Mouse (Mus musculus) cerebellum, postnatal 4 days (tissue): Measurements from ENCODE around the gene Rps17.

Experiments used
- DNase-seq, 2 experiments: peaks; one replicate each; pipeline ENCODE4 v3.0.0; 2022; ENCODE audit warnings: low spot score in 2 of 2, mixed read lengths in 1 of 2

Rps17 gene

DNA sequence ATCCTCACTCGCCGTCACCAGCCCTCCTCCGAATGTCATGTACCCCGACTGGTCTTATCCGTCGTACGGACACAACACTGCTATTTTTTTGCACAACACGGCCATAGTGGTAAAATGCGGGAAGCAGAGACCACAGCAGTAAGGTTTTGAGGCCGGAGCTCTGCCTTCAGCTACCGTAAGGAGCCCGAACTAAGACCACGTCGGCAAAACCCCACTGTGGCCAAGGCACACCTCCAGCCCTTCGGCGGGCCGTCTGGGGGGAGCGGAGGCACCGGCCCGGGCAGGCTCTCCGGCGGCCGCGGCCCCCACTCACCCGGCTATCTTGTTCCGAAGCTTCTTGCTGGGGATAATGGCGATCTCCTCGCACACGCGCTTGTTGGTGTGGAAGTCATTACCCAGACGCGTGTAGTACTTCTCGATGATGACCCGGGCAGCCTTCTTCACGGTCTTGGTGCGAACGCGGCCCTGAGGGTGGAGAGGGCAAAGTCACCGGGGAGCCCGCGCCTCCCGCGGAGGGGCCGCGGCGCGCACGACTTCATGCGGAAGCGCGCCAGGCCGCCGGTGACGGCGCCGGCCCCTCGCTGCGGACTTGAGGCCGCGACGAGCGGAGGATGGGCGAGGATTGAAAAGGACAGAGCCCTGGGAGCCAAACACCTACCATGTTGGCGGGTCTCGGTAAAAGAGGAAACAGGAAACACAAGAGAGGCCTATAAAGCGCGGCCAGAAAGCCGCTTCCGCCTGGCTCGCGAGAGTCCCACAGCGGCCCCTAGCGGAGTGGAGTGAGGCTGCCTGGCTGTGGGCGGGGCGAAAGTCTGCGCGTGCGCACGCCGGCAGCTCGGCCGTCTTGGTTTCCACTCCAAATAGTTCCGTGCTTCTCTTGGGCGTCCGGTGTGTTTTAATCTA is at the start of gene Rps17:
Gene Rps17, minus strand, starts transcription at position 711 of the 903 bp plus-strand sequence.
- peak; percentile 99 to 100 for DNase-seq

DNA sequence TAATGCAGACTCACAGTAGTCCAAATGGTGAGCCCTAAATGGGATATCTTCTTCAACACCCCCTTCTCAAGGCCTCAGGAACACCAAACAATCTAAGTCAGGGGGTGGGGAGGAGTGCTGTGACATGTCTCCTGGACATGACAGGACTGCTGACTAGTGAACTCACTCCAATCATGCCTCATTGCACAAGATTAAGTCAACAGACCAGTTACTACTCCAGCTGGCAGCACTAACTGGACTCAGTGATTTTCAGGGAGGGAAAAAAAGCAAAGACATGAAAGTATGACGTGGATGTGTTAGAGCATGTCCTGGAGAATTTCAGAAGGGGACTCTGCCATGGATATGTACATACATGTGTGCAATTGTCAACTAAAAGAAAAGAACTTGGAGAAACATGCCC is 34.3 kb upstream of the Rps17 start:
- DNase-seq, result no peak

DNA sequence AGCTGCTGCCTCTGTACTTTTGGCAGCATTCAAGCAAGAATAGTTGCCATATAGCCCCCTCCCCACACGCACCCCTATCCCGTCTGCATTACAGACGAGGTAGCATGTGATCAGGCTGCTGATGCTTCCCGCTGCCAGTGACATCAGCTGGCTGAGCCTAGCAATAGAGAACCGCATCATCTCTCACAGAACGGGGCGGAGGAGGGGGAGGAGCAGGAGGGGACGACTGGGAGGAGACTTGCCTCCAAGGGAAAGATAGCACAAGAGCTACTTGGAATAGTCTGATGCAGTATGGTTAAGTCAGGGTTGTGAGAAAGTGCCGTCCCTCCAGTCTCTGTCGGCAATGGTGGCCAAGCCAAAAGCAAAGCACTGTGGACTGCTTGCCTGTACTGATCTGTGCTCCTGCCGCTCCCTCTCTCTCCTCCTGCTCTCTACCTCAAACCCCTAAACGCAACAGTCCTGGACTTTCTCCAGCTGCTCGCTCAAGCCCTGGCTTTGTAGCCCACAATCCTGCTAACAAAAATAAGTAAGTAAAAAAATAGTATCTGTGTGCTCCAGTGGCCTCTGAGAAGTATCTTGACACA is 27.4 kb upstream of the Rps17 start:
- DNase-seq, result peak; percentile 34 to 44

DNA sequence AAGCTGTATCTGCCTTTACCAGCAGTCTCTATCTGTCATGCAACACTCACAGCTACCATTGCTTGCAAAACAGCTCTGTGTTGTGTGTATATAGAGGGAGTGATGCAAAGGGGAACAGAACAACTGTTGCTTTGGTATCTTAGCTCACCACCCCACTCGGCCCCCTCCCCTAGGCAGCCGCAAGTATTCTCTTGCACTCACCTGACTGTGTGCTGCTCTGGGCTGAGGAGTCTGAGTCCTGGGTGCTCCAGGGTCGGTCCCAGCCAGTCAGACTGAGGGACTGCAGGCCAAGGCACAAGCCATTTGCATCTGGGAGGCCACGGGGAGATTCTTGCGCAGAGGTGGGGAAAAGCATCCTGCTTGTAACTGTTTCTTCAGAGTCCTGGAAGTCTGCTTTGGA is 26.8 kb upstream of the Rps17 start:
- no peak for DNase-seq

DNA sequence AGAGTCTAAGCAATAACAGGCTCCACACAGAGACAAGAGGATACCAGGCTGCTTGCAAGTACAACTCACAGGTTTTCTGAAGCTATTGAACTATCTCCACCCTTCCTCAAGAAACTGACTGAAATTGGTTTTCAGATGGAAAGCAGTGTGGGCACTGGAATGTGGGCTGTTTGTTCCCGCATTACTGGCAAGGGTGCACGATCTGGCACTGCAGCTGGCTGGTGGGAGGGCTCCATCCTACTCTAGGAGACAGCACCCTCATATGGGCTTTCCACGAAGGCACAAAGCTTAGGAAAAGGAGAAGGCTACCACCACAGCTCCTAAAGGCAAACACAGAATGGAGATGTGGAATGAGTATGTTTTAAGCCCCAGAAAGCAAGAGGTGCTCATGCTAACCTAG is 24.7 kb upstream of the Rps17 start:
- no peak for DNase-seq

DNA sequence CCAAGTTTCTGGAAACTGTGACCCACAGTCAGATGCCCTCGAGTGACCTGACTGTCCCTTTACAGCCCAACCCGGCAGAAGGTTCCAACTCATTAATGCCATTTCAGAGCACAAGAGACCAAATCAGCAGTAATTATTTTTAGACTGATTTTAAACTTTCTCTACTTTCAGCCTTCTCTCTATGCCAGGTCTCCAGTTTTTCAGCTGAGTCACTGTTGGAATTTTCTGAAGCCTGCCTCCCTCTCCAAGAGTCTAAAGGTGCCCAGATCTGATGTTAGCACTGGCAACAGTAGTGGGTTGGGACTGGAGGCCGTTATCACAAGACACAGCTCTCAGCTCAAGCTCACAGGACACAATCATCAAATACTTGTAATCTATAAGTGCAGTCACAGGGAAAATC is 22.9 kb upstream of the Rps17 start:
- DNase-seq, result no peak

DNA sequence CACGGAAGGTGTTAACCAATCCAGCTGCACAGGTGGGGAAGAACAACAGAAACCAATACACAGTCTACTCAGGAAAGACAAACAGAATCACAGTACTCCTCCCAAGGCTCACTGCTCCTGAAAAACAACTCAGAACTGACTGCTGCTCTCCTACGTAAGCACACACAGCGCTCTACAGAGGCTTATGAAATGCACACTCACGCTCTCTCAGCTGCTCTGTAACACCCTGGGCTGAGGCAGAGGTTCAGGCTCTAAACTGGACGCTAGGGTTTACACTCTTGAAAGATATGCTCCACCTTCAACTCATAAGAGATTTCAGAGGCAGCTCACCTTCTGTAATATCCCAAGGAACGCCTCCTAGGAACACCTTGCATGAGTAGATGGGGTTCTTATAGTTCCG is 11.9 kb upstream of the Rps17 start:
- DNase-seq, result no peak

DNA sequence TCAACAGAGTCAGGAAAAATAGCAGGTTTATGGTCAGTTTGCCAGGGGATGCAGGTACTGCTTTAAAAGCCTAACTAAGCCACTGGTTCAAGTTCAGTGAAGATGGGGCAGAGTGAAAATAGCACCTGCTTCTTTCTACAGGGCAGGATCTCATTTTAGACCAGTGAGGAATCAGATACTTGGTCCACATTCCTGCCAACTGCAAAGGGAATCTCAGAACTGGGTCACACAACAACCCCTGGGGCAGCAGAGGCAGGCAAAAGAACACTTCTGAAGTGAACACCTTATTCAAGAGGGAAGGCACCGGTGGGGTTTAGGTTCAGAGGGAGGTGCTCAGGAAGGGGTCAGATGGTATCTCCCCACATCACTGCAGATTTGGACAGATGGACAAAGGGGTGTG is 11.3 kb upstream of the Rps17 start:
- no peak for DNase-seq

DNA sequence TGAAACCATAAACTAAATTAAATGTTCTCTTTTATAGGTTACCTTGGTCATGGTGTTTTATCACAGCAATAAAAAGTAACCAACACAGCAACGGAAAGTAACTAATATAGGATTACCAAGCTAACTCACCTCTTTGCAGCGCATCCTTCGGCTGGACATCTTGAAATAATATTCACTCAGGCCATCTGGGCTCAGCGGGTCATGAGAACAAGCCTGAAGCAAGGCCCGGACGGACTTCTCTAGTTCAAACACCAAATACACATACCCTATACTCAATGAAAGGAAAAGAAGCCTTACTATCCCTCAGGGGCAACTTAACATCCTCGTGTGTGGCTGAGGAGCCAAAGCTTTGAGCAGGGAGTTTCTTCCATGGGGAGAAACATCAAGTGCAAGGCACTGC is 10.7 kb upstream of the Rps17 start:
- no peak for DNase-seq

DNA sequence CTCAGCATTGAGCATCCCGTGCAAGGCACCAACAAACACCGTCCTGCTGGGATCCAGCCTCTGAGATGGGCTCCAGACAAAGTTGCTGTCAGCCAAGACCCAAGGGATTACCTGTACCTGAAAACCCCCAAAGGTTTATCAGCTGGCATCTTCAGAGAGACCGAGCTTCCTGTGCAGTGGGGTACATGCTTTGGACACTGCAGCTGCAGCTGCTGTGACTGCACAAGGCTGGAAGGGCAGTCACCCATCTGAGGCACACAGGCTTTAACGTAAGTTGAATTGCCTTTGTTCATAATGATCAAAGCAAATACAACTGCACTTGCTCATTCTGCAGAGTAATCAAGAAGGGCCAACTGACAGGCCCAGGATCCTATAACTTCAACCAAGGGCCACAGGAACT is 6.8 kb upstream of the Rps17 start:
- DNase-seq, result no peak

DNA sequence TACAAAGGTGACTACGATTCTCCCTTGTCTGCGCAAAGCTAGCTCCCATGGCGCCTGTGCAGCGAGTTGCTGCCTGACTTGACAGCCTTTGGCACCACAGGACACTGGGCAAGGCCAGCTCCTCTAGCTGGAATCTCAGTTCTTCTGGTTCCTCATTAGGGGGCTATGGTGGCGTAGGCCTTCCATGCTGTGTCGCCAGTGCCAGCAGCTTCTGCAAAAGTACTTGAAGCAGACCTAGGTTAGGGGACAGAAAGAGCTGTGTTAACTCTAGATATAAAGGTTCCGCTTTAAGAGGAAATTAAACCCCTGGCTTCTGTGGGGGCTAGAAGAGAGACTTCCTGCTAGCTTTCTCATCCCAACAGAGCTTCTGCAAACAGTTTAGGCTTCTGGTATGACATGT is 3.2 kb upstream of the Rps17 start:
- DNase-seq, result no peak

DNA sequence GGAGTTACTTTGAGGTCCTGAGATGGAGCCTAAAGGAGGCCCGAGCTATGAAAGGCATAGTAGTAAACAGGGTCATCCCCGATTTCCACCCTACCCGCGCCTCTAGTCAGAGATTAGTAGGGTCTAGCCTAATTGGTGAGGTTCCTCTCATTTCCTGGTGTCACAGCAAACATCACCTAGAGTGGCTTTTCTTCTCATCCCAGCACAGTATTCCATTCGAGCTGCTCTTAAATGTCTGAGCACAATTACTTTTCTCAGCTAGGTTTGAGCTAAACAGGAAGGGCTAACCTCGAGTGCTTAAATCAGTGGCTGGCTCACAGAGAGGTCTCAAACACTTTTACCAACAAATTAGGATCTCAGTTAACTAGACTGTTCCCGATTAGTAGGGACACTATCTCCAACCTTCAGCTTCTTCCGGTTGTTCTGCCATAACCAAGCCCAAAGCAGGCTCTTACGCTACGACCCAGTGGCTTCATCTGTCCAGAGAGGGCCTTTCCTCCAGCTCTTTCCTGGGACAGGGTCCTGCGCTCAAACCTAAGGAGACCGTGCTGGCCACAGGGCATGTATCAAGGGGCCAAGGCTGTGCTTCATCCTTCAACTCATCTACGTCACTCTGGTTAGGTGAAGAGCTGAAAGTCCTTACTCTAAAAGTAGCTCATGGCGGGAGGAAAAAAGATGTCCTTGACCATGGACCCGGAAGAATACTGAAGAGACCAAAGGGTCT is 555 bp upstream of the Rps17 start:
- DNase-seq, result no peak

DNA sequence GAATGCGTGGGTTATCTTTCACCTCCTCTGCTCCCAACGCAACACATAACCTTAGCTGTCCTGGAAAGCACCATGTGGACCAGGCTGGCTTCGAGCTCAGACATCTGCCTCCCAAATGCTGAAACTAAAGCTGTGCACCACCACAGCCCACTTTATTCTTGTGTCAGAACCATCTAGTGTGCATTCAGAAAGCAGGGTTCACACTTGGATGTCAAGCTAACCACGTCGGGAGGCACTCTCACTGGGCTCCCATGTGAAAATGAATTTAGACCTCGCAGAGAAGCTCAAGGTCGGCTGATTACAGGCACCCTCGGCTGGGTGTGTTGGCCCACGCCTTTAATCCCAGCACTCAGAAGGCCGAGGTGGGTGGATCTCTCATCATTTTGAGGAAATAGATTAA is 1.2 kb downstream of the Rps17 start:
- no peak for DNase-seq

DNA sequence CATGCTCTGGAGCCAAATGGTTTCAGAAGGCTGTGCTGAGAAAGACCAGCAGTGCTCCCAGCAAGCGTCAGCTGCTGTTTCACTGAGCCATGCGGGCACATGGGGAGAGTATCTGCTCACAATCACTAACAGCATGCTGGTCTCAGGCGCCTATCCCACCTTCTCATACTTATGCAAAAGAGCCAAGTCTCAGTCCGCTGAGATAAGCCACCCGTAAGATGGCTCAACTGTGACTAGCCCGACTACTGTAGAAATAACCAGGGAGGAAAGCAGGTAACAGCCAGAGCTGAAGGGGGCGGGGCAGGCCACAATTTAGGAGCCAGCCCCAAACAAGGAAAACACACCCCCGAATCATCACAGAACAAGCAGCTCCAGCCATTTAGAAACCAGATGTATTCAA is 1.7 kb downstream of the Rps17 start:
- no peak for DNase-seq

DNA sequence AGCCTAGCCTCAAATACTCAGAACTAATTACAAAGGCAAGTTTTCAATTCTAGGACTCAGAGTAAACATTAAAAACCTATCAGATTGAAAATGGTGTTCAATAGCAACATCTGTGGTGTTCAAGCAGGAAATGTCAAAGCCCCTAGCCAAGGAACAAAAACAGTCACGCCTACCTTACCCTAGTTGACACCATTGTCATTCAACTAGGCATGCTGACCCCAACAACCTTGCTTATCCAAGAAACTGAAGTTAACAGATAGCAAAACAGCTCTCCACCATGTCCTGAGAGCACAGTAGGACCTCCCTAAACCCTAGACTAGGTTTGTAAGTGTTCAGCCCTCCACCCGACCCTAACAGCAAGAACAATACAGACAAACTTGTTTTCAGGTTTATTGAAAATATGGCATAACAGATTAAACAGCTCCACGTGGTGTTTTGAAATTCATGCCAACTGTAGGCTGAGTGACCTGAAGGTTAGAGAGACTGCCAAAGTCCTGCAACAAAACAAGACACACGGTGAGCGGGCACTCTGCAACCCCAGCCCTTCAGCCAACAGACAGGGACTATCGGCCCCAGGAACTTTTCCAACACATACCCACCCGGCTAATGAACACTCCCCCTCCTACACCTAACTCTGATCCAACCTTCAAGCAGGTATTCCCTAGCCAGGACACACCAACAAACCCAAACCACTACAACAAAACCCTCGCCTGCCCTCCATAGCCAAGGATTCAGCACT is 2.5 kb downstream of the Rps17 start:
- DNase-seq, result no peak

DNA sequence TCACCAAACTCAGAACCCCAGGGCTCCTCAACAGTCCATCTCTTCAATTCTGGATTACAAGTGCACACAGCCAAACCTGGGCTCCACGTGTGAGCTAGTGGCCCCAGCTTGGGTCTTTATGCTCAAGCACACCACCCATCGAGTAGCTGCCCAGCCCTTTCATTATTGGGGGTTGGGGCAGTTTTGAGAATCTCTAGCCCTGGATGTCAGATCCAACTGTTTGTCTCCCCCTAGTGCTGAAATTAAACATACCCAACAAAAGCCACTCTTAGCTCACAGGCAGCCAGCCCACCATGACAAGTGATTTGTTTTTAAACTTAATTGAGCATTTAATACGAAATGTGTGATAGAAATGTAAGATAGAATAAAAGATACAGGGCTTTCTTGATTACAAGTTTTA is 3.5 kb downstream of the Rps17 start:
- no peak for DNase-seq

DNA sequence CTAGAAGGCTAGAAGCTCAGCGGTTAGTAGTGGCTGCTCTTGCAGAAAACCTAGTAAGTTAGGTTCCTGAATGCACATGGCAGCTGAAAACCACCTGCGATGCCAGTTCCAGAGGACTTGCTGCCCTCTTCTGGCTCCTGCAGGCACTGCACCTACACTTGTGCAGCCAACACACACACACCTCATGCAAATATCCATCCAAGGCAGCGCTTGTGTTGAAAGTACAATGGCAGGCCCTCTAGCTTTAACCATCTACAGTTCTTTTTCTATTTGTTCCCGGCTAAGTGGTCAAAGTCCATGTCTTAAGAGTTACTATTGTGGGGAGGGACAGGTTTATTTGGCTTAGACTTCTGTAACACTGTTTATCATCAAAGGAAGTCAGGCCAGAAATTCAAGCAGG is 5.3 kb downstream of the Rps17 start:
- peak; percentile 59 to 66 for DNase-seq

DNA sequence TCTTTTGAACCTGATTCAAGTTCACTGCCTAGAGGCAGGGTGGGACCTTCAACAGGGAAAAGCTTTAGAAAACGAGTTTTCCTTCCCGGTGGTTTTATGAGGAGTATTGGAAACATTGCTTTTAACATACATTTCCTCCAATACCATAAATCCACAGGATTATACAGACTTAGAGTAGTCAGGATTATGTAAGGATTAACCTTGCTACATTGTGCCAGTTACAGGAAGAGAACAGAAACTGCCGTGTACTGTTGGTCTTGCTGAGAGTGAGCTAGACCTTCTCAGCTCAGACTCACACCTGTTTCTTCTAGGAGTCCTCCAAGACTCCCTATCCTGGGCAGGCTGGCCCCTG is 6.6 kb downstream of the Rps17 start:
- DNase-seq, result no peak

DNA sequence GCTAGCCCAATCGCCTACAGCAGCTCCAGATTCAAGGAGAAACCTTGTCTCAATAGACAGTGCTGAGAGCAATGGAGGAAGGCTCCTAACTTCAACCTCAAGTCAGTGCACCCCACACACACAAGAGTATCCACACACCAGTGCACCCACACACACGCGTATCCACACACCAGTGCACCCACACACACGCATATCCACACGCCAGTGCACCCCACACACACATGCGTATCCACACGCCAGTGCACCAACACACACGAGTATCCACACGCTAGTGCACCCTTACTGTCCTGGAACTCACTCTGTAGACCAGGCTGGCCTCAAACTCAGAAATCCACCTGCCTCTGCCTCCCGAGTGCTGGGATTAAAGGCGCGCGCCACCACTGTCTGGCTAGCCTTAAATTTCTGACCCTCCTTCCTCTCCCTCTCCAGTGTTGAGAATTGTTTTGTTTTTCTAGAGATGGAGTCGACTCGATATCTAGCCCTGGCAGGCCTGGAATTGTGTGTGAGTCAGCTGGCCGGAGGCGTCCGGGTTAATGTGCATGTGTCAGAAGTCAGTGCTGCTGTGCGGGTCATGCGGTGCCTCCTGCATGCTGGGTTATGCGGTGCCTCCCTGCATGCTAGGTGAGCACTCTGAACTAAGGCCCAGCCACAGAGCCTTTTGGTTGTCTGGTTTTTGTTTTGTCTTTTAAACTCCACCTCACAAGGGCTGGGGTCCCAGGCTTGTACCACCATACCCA is 7.1 kb downstream of the Rps17 start:
- no peak for DNase-seq

DNA sequence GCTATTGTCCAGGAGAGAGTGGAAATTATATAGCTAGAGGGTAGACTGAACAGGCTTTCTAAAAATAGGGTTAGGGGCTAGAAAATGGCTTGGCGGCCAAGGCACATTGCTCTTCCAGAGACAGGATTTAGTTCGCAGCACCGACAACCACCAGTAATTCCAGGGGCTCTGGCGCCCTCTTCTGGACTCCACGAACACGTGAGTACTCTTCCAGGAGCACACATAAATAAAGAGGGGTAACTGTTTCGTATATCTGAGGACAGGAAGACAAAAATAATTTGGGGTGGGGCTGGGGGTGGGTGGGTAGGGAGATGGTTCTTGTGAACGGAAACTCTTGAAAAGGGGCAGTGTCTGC is 8.6 kb downstream of the Rps17 start:
- DNase-seq, result peak in 1 of 2 experiments; percentile 58

DNA sequence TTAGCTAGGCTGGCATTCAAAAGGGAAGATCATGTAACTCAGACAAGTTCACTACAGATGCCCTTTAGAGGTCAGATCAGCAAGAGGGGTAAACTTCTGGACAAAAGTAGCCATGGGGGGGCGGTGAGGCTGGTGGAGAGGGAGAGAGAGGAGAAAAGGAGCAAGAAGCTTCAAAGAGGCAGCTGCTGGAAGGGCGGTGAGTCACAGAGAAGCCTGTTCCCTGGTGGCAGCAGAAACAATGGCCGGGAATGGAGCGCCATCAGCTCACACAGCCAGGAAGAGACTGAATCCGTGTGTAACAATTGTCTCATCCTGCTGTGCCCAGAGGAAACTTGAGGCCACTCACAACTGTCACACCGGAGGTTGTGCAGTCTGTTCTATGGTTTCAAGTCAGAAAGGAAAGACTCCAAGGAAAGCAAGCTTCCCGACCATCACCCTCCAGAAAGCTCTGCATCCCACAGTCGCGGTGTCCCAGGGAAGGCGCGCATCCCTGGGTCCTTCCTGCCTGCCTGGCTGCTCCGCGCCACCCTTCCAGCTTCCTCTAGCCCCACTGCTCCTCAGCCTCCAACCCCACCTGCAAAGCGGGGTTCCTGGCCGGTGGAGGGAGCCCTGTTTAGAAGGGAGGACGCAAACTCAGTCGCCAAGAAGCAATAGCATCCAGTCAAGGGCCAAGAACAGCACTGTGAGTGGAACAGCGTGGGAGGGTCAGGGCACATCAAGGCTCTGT is 9.2 kb downstream of the Rps17 start:
- DNase-seq, result no peak
